Mouse (Mus musculus): ENCODE measurements around the gene Pitpnm3.

GRCm38 (mm10) chr11:72080461-72080860, 55.1 kb downstream of the Pitpnm3 start:
- no peak for TF ChIP-seq CTCF (IDR thresholded peaks at IDR 0.05; ENCODE audit: low read depth)
- TF ChIP-seq EP300 (IDR thresholded peaks at IDR 0.05; ENCODE audit: low read depth) = no peak

Data from liver, embryonic 14.5 days (tissue).